Mouse (Mus musculus) B cell, adult (primary cell): ENCODE measurements around the gene Ms4a10. TPM values are rescaled to one million over a fixed set of nuclear protein-coding genes. Genes with fewer than 3 reads are reported as not detected.

Source experiments
- total RNA-seq: library from RNA; stranded (reverse); gene quantifications from 4 replicates; pipeline ENCODE4 v1.2.4, GENCODE M21; 2023; ENCODE audit not compliant: inconsistent age

Ms4a10 gene
- not detected in 4 replicates for total RNA-seq

GRCm38 (mm10) chr19:10974238-10974865 lies at the start of gene Ms4a10:
Ms4a10 (minus strand) TSS chr19:10974670.

GRCm38 (mm10) chr19:11017891-11018290 lies 43.4 kb upstream of the Ms4a10 start, which contains the start of gene Ms4a18:
Ms4a18 (minus strand) TSS chr19:11018031.

GRCm38 (mm10) chr19:10993150-10993549 lies 18.7 kb upstream of the Ms4a10 start, which contains the start of gene Ms4a15:
Ms4a15 (minus strand) TSS chr19:10993250.

GRCm38 (mm10) chr19:10949112-10949511 lies 25.4 kb downstream of the Ms4a10 start, which contains the start of gene Ccdc86:
Ccdc86 (minus strand) TSS chr19:10949266.

GRCm38 (mm10) chr19:10937110-10937563 lies 37.3 kb downstream of the Ms4a10 start, which contains the start of gene Ptgdr2:
Ptgdr2 (plus strand) TSS chr19:10937160.

GRCm38 (mm10) chr19:10920532-10920931 lies 53.9 kb downstream of the Ms4a10 start, which contains the start of gene Zp1:
Zp1 (minus strand) TSS chr19:10920632.

Other genes starting within 250 kb of the Ms4a10 start
- 0.94 to 2.9 TPM (median 2.1 TPM) in 4 replicates for gene Cd5, start 235.7 kb downstream of the Ms4a10 start, total RNA-seq
- 0.54 to 0.74 TPM in 2 of 4 replicates, not detected in the others for gene Cd6, start 144.6 kb downstream of the Ms4a10 start, total RNA-seq
- 32.6 to 38.8 TPM (median 35.8 TPM) in 4 replicates for gene Slc15a3, start 134.9 kb downstream of the Ms4a10 start, total RNA-seq
- gene Tmem132a, start 104.7 kb downstream of the Ms4a10 start, total RNA-seq: 0.18 to 0.42 TPM (median 0.28 TPM) in 4 replicates
- gene Tmem109, start 92.7 kb downstream of the Ms4a10 start, total RNA-seq: 22.2 to 23.6 TPM (median 22.7 TPM) in 4 replicates
- 109 to 141 TPM (median 122 TPM) in 4 replicates for gene Prpf19, start 79.4 kb downstream of the Ms4a10 start, total RNA-seq
- not detected in 4 replicates for gene Zp1, start 54.0 kb downstream of the Ms4a10 start, total RNA-seq
- not detected in 4 replicates for gene Ptgdr2, start 37.5 kb downstream of the Ms4a10 start, total RNA-seq
- gene Ccdc86, start 25.4 kb downstream of the Ms4a10 start, total RNA-seq: 42.8 to 47.7 TPM (median 43.6 TPM) in 4 replicates
- gene Ms4a15, start 18.6 kb upstream of the Ms4a10 start, total RNA-seq: not detected in 4 replicates
- not detected in 4 replicates for gene Ms4a18, start 43.4 kb upstream of the Ms4a10 start, total RNA-seq
- gene Ms4a8a, start 106.4 kb upstream of the Ms4a10 start, total RNA-seq: 0.66 to 0.70 TPM (median 0.66 TPM) in 3 of 4 replicates, not detected in the other
- not detected in 4 replicates for gene 1700017D01Rik, start 156.2 kb upstream of the Ms4a10 start, total RNA-seq
- not detected in 4 replicates for gene 1700025F22Rik, start 190.7 kb upstream of the Ms4a10 start, total RNA-seq
- gene Ms4a13, start 222.1 kb upstream of the Ms4a10 start, total RNA-seq: not detected in 4 replicates